In the genomic region with DNA sequence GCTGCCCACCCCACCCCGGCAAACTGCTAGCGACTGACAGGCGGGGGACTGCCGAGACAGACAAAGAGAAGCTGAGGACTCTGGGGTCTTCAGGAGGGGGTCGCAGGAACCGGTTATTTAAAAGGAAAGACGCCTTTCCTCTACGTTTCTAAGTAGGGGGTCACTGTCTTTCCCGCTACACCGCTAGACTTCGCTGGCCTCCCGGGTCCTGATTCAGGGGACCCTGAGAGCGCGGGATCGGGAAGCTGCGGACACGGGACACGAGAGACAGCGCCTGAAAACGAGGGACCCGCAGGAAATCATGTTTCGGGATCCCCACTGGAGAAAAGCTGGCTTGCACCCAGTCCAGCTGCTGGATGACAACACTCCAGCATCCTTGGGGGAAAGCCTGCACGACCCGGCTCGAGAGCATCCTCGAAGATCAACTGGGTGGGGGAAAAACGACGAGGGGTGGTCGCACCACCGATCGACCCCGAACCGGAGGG, we compare ENCODE assay signal across 11 mouse cellular contexts. TPM values are rescaled to one million over a fixed set of nuclear protein-coding genes. Genes with fewer than 3 reads are reported as not detected.
DNase-seq lines count a peak whose midpoint lies in the region; ATAC-seq and TF ChIP-seq lines count a peak whose summit lies in the region.
"Had no signal": no experiment of that assay in that cellular context is flagged by ENCODE, and none has a peak within 500 bp of the region (broad histone marks: within the 10 kb centered on the region; RNA-seq: fewer than 3 reads in every experiment).

No protein-coding gene starts in this region.

- peak overlapping the region; percentile 55 for H3K4me2 ChIP-seq in hindbrain, postnatal 0 days (ENCODE audit: low read depth, low read length)

- ATAC-seq in hindbrain, postnatal 0 days, result no peak

- WGBS in hindbrain, postnatal 0 days, result under 1% methylated on average over 33 of the region's 33 CpGs

- H3K27me3 ChIP-seq in hindbrain, postnatal 0 days (ENCODE audit: insufficient read depth, low read length), result peaks cover 9% of the 10 kb centered on the region; the same call in 1 of the 2 replicates

- no peaks in the 10 kb centered on the region for H3K36me3 ChIP-seq in hindbrain, postnatal 0 days (ENCODE audit: insufficient read depth, low read length)

- TF ChIP-seq CTCF in hindbrain, postnatal 0 days (IDR thresholded peaks at IDR 0.05; ENCODE audit: low read depth), result no peak

- DNase-seq in adrenal gland, postnatal 14 days, result peak; percentile 50
- DNase-seq in adrenal gland, postnatal 36 days, result no peak
- DNase-seq in right cerebral cortex, postnatal 4 days, result peak; percentile 30
- no peak for DNase-seq in right cerebral cortex, adult 18-20 months
- peak; percentile 57 for DNase-seq in hindbrain, postnatal 0 days (ENCODE audit: low spot score)
- peak; percentile 89 for DNase-seq in neural tube, embryonic 10.5 days (ENCODE audit: extremely low spot score, low spot score)
- no peak for DNase-seq in frontal cortex, postnatal 36 days (ENCODE audit: low spot score in 2 of 2)
- DNase-seq in frontal cortex, postnatal 25 days (ENCODE audit: low spot score in 2 of 2), result no peak

- peak overlapping the region; percentile 51 for H3K27ac ChIP-seq in hindbrain, postnatal 0 days

- H3K4me1 ChIP-seq in hindbrain, postnatal 0 days (ENCODE audit: insufficient read depth, low read length), result peaks cover 5% of the 10 kb centered on the region; the same call in 1 of the 2 replicates

- no peaks in the 10 kb centered on the region for H3K9me3 ChIP-seq in hindbrain, postnatal 0 days (ENCODE audit: low read length)

- peak overlapping the region; percentile 37 for H3K4me3 ChIP-seq in hindbrain, postnatal 0 days (ENCODE audit: low read length)

- peak overlapping the region; percentile 37 for H3K9ac ChIP-seq in hindbrain, postnatal 0 days (replicated peaks; ENCODE audit: low read length)

RNA-seq across cellular contexts. Expression of gene Igf2bp1, which starts 0.7 kb away (rescaled TPM):
- total RNA-seq in adrenal gland, postnatal 14 days (2021), result 5.0 and 8.4 TPM in 2 replicates
- 1 to 10 TPM; 2.1 to 4.7 TPM for total RNA-seq in adrenal gland, postnatal 36 days (2021)
- total RNA-seq in hindbrain, postnatal 0 days (2014; rRNA removed), result 4.1 and 5.3 TPM in 2 replicates
- 2.8 and 3.5 TPM in 2 replicates for polyA plus RNA-seq in hindbrain, postnatal 0 days (2015; fragmentation: Nextera tagmentation; extraction: Ambion mirVana)
- polyA plus RNA-seq: small intestine, adult 2 months had no signal

RNA-seq across cellular contexts. Expression of gene Gip, which starts 17.9 kb away (rescaled TPM):
- total RNA-seq in adrenal gland, postnatal 14 days (2021), result not detected in 2 replicates
- not detected for total RNA-seq in adrenal gland, postnatal 36 days (2021)
- total RNA-seq in hindbrain, postnatal 0 days (2014; rRNA removed), result not detected in 2 replicates
- polyA plus RNA-seq in hindbrain, postnatal 0 days (2015; fragmentation: Nextera tagmentation; extraction: Ambion mirVana), result not detected in 2 replicates
- polyA plus RNA-seq: C2C12; cortical plate, adult 2 months had no signal

RNA-seq across cellular contexts. Expression of gene Snf8, which starts 28.3 kb away (rescaled TPM):
- 77.7 and 79.2 TPM in 2 replicates for total RNA-seq in adrenal gland, postnatal 14 days (2021)
- total RNA-seq in adrenal gland, postnatal 36 days (2021), result 10 to 100 TPM; 85.8 to 89.6 TPM
- total RNA-seq in hindbrain, postnatal 0 days (2014; rRNA removed), result 18.6 and 21.4 TPM in 2 replicates
- polyA plus RNA-seq in hindbrain, postnatal 0 days (2015; fragmentation: Nextera tagmentation; extraction: Ambion mirVana), result 114 and 115 TPM in 2 replicates

RNA-seq across cellular contexts. Expression of gene Ube2z, which starts 58.8 kb away (rescaled TPM):
- total RNA-seq in adrenal gland, postnatal 14 days (2021), result 43.8 and 45.2 TPM in 2 replicates
- total RNA-seq in adrenal gland, postnatal 36 days (2021), result 10 to 100 TPM; 53.4 to 56.4 TPM
- 48.2 and 50.1 TPM in 2 replicates for total RNA-seq in hindbrain, postnatal 0 days (2014; rRNA removed)
- polyA plus RNA-seq in hindbrain, postnatal 0 days (2015; fragmentation: Nextera tagmentation; extraction: Ambion mirVana), result 30.3 and 32.9 TPM in 2 replicates

Comparison
In these comparisons a context has a peak if more than half of its experiments do, and no peak if none do; other contexts are left out.
1. DNase-seq: peak in adrenal gland, postnatal 14 days (single experiment), right cerebral cortex, postnatal 4 days (single experiment), hindbrain, postnatal 0 days (single experiment) and neural tube, embryonic 10.5 days (single experiment); none in adrenal gland, postnatal 36 days (0 of 2), right cerebral cortex, adult 18-20 months (single experiment), frontal cortex, postnatal 36 days (0 of 2) and frontal cortex, postnatal 25 days (0 of 2).